Comparison of ENCODE assay signal across 14 mouse cellular contexts in genomic region chr4:77155561-77155960, GRCm38 (mm10).
DNase-seq lines count a peak whose midpoint lies in the region; ATAC-seq lines count a peak whose summit lies in the region.
"Had no signal": no experiment of that assay in that cellular context is flagged by ENCODE, and none has a peak within 500 bp of the region (broad histone marks: within the 10 kb centered on the region; RNA-seq: fewer than 3 reads in every experiment).

No protein-coding gene starts in this region.

- intact Hi-C loops in left cerebral cortex, postnatal 14 days (cut with DNase I) = no loop called here

- H3K4me1 ChIP-seq in forebrain, embryonic 14.5 days (ENCODE audit: control insufficient read depth, insufficient read depth, low read length) = no peaks in the 10 kb centered on the region
- H3K4me1 ChIP-seq in forebrain, embryonic 10.5 days = no peaks in the 10 kb centered on the region
- H3K4me1 ChIP-seq: liver, embryonic 15.5 days had no signal

- no peak overlapping the region for H3K4me2 ChIP-seq in forebrain, embryonic 14.5 days (ENCODE audit: low read length)
- H3K4me2 ChIP-seq: liver, embryonic 15.5 days had no signal

- no peak overlapping the region for H3K9ac ChIP-seq in forebrain, embryonic 14.5 days (ENCODE audit: low read length)
- H3K9ac ChIP-seq: liver, embryonic 15.5 days had no signal

- DNase-seq in forebrain, embryonic 14.5 days (ENCODE audit: low spot score) = peak; percentile 91
- DNase-seq in forebrain, embryonic 10.5 days (ENCODE audit: extremely low spot score, low spot score) = no peak
- peak; percentile 33 for DNase-seq in cerebellum, adult 11-12 months
- DNase-seq in left cerebral cortex, postnatal 14 days (ENCODE audit: low spot score in 2 of 2) = peak; percentile 30 to 78
- DNase-seq in T-cell, adult 2 months (ENCODE audit: low spot score) = no peak
- no peak for DNase-seq in kidney, postnatal 10 days
- DNase-seq in thymus, postnatal 25 days = no peak
- DNase-seq: adrenal gland, postnatal 36 days; gastrocnemius, postnatal 36 days; spleen, adult 18-20 months had no signal

- H3K27me3 ChIP-seq in forebrain, embryonic 14.5 days (replicated peaks; ENCODE audit: control insufficient read depth, insufficient read depth, low read length) = no peaks in the 10 kb centered on the region
- no peaks in the 10 kb centered on the region for H3K27me3 ChIP-seq in forebrain, embryonic 10.5 days (ENCODE audit: poor library complexity, severe bottlenecking)
- H3K27me3 ChIP-seq: liver, embryonic 15.5 days had no signal

- H3K9me3 ChIP-seq in forebrain, embryonic 14.5 days (replicated peaks; ENCODE audit: control insufficient read depth, low read length) = no peaks in the 10 kb centered on the region
- no peaks in the 10 kb centered on the region for H3K9me3 ChIP-seq in forebrain, embryonic 10.5 days
- H3K9me3 ChIP-seq: liver, embryonic 15.5 days had no signal

- WGBS in forebrain, embryonic 14.5 days = 52% methylated on average over 2 of the region's 2 CpGs
- WGBS in forebrain, embryonic 10.5 days = 92% methylated on average over 2 of the region's 2 CpGs

- no peak overlapping the region for H3K4me3 ChIP-seq in forebrain, embryonic 14.5 days (ENCODE audit: low read depth, low read length)
- no peak overlapping the region for H3K4me3 ChIP-seq in forebrain, embryonic 10.5 days
- H3K4me3 ChIP-seq: erythroblast, embryonic 14.5 days; liver, embryonic 15.5 days had no signal

- ATAC-seq in forebrain, embryonic 14.5 days = peak; percentile 86
- peak; percentile 76 for ATAC-seq in frontal cortex, adult (ENCODE audit: low TSS enrichment)
- ATAC-seq: inflammation-experienced regulatory T-cells, adult 6 months had no signal

- no peaks in the 10 kb centered on the region for H3K36me3 ChIP-seq in forebrain, embryonic 14.5 days (ENCODE audit: control insufficient read depth, insufficient read depth, low read length)
- H3K36me3 ChIP-seq in forebrain, embryonic 10.5 days (replicated peaks) = no peaks in the 10 kb centered on the region
- H3K36me3 ChIP-seq: liver, embryonic 15.5 days had no signal

- no peak overlapping the region for H3K27ac ChIP-seq in forebrain, embryonic 14.5 days (ENCODE audit: low read depth, low read length)
- no peak overlapping the region for H3K27ac ChIP-seq in forebrain, embryonic 10.5 days
- H3K27ac ChIP-seq: liver, embryonic 15.5 days had no signal

Comparison
In these comparisons a context has a peak if more than half of its experiments do, and no peak if none do; other contexts are left out.
1. DNase-seq: peak in forebrain, embryonic 14.5 days (single experiment), cerebellum, adult 11-12 months (single experiment) and left cerebral cortex, postnatal 14 days (2 of 2); none in forebrain, embryonic 10.5 days (single experiment), T-cell, adult 2 months (single experiment), kidney, postnatal 10 days (single experiment) and thymus, postnatal 25 days (single experiment).